Mouse (Mus musculus) kidney, postnatal 0 days (tissue): ENCODE data around the gene Malsu1. TPM values are rescaled to one million over a fixed set of nuclear protein-coding genes. Genes with fewer than 3 reads are reported as not detected.
A peak's percentile ranks its signal among the peaks of the same experiment; 100 is the strongest.

Experiments used
- ATAC-seq: fragments of 200-750 bp; cut with Nextera tagmentation; replicated peaks from 2 replicates; pipeline ENCODE4 v1.8.0; 2017; ENCODE audit warnings: low read depth, moderate number of reproducible peaks, moderate TSS enrichment, moderate library complexity; ENCODE audit not compliant: low FRiP score
- DNase-seq: peaks from one replicate; pipeline ENCODE4 v3.0.0-alpha.2; 2016; ENCODE audit warnings: low spot score
- H3K27ac ChIP-seq: fragments of 300-500 bp; sonication (generic); 2 replicates; pipeline ENCODE4 v1.5.1; 2014; ENCODE audit warnings: mild to moderate bottlenecking
- H3K27me3 ChIP-seq: fragments of 300-500 bp; sonication (generic); 2 replicates; pipeline ENCODE4 v1.6.1; 2014; ENCODE audit warnings: low read length, mixed read lengths; ENCODE audit not compliant: insufficient read depth
- H3K36me3 ChIP-seq: fragments of 300-500 bp; sonication (generic); 2 replicates; pipeline ENCODE4 v1.6.1; 2014; ENCODE audit warnings: low read length, mixed read lengths; ENCODE audit not compliant: insufficient read depth
- H3K4me1 ChIP-seq: fragments of 300-500 bp; sonication (generic); replicated peaks from 2 replicates; pipeline ENCODE4 v1.6.1; 2014; ENCODE audit warnings: antibody characterized with exemption, low read length, mixed read lengths; ENCODE audit not compliant: insufficient read depth
- H3K4me2 ChIP-seq: fragments of 300-500 bp; sonication (generic); 2 replicates; pipeline ENCODE4 v1.6.1; 2014; ENCODE audit warnings: mild to moderate bottlenecking, low read length, moderate library complexity, mixed read lengths
- H3K4me3 ChIP-seq: fragments of 300-500 bp; sonication (generic); replicated peaks from 2 replicates; pipeline ENCODE4 v1.5.1; 2014; ENCODE audit warnings: low read depth, low read length
- H3K9ac ChIP-seq: fragments of 300-500 bp; sonication (generic); 2 replicates; pipeline ENCODE4 v1.6.1; 2014; ENCODE audit warnings: low read depth, low read length
- H3K9me3 ChIP-seq: fragments of 300-500 bp; sonication (generic); replicated peaks from 2 replicates; pipeline ENCODE4 v1.6.1; 2016; ENCODE audit warnings: low read length, inconsistent platforms, mixed read lengths
- CTCF ChIP-seq: IDR thresholded peaks from 2 replicates; pipeline ENCODE4 v1.5.1; 2016; ENCODE audit warnings: antibody characterized with exemption, low read depth, mild to moderate bottlenecking, moderate library complexity
- WGBS: fragments of 180-500 bp; shearing (Covaris S2); extraction: QIAGEN DNeasy Blood & Tissue Kit; methylation state at CpG from one replicate; pipeline ENCODE4 v1.1.7; 2014; 5-methylcytosine and 5-hydroxymethylcytosine counted together
- polyA plus RNA-seq: library from polyadenylated mRNA; unstranded; fragments of >200 nt; fragmentation: Nextera tagmentation; extraction: Ambion mirVana; gene quantifications from 2 replicates; pipeline ENCODE4 v1.2.1, GENCODE M21; 2015

The Malsu1 gene
- polyA plus RNA-seq, 1 experiment from 2014 or later = 123 TPM

DNA sequence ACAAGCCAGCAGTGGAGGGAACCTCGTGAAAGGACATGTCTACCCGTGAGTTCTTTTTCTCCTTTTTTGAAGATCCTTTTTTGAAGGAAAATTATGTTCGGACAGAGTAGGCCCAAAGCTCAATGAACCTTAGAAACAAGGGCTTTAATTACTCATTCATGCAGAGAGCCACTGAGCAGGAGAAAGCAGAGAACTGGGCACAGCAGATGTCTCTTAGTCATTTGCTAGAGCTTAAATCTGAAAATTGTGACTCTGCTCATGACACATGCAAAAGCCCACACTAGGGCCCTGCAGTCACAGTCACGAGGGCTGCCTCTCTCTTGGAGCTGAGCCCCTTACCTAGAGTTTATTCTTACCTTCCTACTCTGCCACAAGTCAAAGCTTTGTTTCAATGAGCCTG lies 40.8 kb upstream of the Malsu1 start:
- ATAC-seq = no peak
- no peak overlapping the region for H3K27ac ChIP-seq
- no peaks in the 10 kb centered on the region for H3K9me3 ChIP-seq
- no peaks in the 10 kb centered on the region for H3K27me3 ChIP-seq
- no peak overlapping the region for H3K4me3 ChIP-seq
- no peak overlapping the region for H3K9ac ChIP-seq
- 52% methylated on average over 4 of the region's 4 CpGs for WGBS
- DNase-seq = no peak
- H3K36me3 ChIP-seq = no peaks in the 10 kb centered on the region
- H3K4me1 ChIP-seq = no peaks in the 10 kb centered on the region
- no peak for TF ChIP-seq CTCF
- H3K4me2 ChIP-seq = no peak overlapping the region

DNA sequence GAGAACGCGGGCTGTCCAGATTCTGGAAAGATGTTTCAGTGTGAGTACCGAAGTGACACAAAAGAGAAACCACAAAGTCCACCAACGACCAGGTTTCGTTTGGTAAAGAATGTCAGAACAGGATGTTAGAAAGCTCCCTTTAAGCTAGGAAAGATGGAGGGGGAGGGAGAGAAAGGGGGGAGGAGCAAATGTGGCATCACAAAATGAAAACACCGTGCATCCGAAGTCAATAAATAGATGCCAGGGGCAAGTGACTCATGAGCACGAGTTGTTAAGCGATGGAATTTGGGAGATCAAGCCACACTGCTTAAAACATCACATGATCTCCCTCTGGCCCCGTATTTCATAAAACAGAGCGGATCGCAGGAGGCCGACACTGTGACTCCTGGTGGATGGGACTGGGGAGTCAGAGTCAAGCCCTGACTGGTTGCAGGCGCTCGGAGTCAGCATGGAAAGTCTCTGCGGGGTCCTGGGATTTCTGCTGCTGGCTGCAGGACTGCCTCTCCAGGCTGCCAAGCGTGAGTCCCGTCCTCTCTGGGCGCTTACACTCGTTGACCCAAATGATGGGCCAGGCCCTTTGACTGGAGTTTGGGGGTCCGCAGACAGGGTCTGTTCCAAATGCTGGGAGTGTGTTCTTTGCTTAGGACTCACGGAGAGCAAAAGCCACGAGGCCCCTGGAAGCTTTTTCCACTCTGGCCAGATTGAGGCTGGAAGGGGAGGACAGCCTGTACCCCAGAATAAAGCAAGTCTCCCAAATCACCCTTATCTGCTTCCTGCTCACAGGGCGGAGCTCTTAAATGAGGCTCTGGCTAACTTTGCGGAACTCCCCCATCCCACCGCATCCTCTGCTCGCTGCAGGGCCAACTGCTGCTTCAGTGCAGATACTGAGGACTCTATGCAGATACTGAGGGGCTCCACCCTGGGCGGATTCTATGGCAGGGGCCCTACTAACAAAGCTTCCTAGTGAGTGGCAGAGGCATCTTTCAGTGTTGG lies 37.0 kb upstream of the Malsu1 start, which contains the start of gene Gpnmb:
TSS of gene Gpnmb (plus strand) at position 272 of the 993 bp plus-strand sequence.
- Histone ChIP-seq H3K4me2 (peak within 1 kb of the TSS; percentile 42), H3K36me3 (no peaks in the 10 kb centered on the region), H3K4me1 (no peaks in the 10 kb centered on the region), H3K9me3 (no peaks in the 10 kb centered on the region), H3K4me3 (no peak within 1 kb of the TSS; the same call in 1 of the 2 replicates), H3K27me3 (no peaks in the 10 kb centered on the region), H3K9ac (0 out of 2 replicates have a peak within 1 kb of the TSS, but pooled peaks have one; percentile 27), H3K27ac (no peak within 1 kb of the TSS)
- peak; percentile 36 for DNase-seq
- 35% methylated on average over 28 of the region's 28 CpGs for WGBS
- ATAC-seq = no peak
- TF ChIP-seq CTCF = no peak

DNA sequence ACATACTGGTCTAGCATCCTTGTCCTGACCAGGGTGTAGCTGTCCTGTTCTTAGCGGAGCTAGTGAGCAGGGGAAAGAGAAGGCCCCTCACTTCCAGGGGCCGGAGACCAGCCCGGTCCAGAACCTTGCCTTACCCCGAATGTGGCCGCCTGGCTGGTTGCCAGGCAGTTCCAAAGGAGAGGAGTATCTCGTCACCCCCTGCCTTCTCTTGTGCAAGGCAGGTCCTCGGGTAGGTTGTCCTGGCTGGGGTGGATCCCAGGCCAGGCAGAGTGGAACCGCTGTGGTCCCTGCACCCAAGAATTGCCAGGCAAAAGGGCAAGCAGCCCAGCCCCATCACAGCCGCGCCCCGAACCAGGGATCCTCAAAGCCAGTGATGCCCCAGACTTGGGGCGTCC lies 36.3 kb upstream of the Malsu1 start:
- no peaks in the 10 kb centered on the region for H3K9me3 ChIP-seq
- TF ChIP-seq CTCF = no peak
- no peak overlapping the region for H3K4me2 ChIP-seq
- H3K27me3 ChIP-seq = no peaks in the 10 kb centered on the region
- H3K36me3 ChIP-seq = no peaks in the 10 kb centered on the region
- WGBS = 61% methylated on average over 12 of the region's 12 CpGs
- H3K4me3 ChIP-seq = no peak overlapping the region
- H3K27ac ChIP-seq = no peak overlapping the region
- no peak overlapping the region for H3K9ac ChIP-seq
- DNase-seq (no peak), ATAC-seq (peak; percentile 19; the same call in 1 of the 2 replicates)
- H3K4me1 ChIP-seq = no peaks in the 10 kb centered on the region

DNA sequence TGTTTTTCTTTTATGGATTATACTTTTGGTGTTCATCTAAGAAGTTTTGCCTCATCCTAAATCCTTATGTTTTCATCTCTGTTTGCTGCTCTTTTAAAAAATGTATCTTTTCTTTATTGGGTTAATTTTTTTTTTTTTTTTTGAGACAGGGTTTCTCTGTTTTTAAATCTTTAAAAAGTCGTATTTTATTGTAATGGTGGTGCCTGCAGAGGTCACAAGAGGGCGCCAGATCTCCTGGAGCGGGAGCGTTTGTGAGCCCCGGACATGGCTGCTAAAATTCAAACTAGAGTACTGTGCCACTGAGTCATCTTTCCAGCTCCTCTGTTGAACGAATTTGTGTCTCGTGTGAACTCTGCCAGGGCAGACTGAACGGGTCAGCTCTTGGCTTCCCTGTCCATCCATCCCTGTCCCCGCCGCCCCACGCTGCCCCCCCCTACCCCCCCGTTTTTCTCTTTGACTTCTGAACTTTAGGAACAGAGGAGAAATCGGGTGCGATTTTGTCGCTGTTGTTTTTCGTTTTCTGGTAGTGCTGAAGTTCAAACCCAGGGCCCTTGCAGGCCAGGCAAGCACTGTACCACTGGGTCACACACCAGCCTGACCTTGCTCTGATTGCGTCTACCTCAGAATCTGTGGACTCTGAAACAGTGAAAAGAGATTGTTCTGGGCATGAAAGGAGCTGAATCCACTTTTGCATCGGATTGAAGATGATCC lies 34.0 kb upstream of the Malsu1 start:
- Histone ChIP-seq H3K9me3 (no peaks in the 10 kb centered on the region), H3K4me2 (peak overlapping the region; percentile 36), H3K9ac (no peak overlapping the region), H3K4me1 (no peaks in the 10 kb centered on the region), H3K27ac (no peak overlapping the region), H3K27me3 (no peaks in the 10 kb centered on the region), H3K4me3 (peak overlapping the region; percentile 13), H3K36me3 (no peaks in the 10 kb centered on the region)
- WGBS = 13% methylated on average over 18 of the region's 18 CpGs
- DNase-seq (peak; percentile 85), ATAC-seq (peak; percentile 68; the same call in 1 of the 2 replicates)
- peak; percentile 75 for TF ChIP-seq CTCF

DNA sequence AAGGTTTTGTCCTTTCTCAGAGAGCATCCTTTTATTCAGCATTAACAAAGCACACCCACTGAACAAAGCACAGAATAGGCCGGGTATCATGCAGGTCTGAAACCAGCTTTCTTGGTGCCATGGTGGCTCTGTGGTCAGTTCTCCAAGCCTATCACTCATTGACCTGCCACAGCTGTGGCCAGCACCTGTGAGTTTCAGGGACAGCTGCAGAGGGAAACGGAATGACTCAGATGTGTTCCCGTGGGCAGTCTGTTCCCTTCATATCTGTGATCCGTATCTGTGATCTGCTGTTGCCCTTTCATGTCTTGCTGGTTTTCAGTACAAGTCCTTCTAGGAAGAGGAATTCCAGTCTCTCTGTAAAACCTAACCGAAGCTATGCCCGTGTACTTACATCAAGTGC lies 27.1 kb upstream of the Malsu1 start:
- Histone ChIP-seq H3K4me3 (no peak overlapping the region), H3K9me3 (no peaks in the 10 kb centered on the region), H3K9ac (no peak overlapping the region), H3K27me3 (no peaks in the 10 kb centered on the region), H3K27ac (no peak overlapping the region), H3K36me3 (no peaks in the 10 kb centered on the region), H3K4me1 (no peaks in the 10 kb centered on the region), H3K4me2 (no peak overlapping the region)
- DNase-seq (no peak), ATAC-seq (no peak)
- 62% methylated on average over 6 of the region's 6 CpGs for WGBS
- no peak for TF ChIP-seq CTCF

DNA sequence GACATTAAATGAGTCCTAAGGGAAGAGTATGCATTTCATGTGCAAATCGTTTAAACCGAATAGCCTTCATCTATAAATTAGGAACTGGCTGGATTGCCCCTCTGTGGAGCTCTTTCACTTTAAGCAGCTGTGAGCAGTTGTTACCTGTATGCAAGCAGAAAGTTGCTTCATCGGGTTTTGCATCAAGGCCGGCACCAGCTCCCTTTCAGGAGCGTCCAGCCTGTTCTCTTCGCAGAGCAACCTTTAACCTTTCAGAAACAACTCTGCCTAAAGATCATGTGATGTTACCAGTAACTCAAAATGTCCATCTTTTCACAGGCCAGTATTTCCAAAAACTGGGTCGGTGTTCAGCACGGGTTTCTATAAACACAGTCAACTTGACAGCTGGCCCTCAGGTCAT lies 26.6 kb upstream of the Malsu1 start:
- Histone ChIP-seq H3K27me3 (no peaks in the 10 kb centered on the region), H3K4me1 (no peaks in the 10 kb centered on the region), H3K4me3 (no peak overlapping the region), H3K36me3 (no peaks in the 10 kb centered on the region), H3K4me2 (no peak overlapping the region), H3K9me3 (no peaks in the 10 kb centered on the region), H3K9ac (no peak overlapping the region), H3K27ac (no peak overlapping the region)
- 58% methylated on average over 8 of the region's 8 CpGs for WGBS
- ATAC-seq (no peak), DNase-seq (no peak)
- no peak for TF ChIP-seq CTCF
